Mouse (Mus musculus): ENCODE data around the gene Trim17.

Trim17 gene

GRCm38 (mm10) chr11:58954420-58955142 lies at the start of gene Trim17, which contains the start of gene Hist3h2a:
Gene Trim17, plus strand, starts transcription at chr11:58954685.
Gene Hist3h2a, plus strand, starts transcription at chr11:58954685.
- peak; percentile 92 for DNase-seq (ENCODE audit: low spot score)

GRCm38 (mm10) chr11:58904838-58905237 lies 49.6 kb upstream of the Trim17 start:
- peak; percentile 14 for DNase-seq (ENCODE audit: low spot score)

GRCm38 (mm10) chr11:58913776-58914175 lies 40.7 kb upstream of the Trim17 start:
- DNase-seq (ENCODE audit: low spot score): no peak

GRCm38 (mm10) chr11:58914461-58915028 lies 39.9 kb upstream of the Trim17 start:
- no peak for DNase-seq (ENCODE audit: low spot score)

- peak; percentile 72 for DNase-seq (ENCODE audit: low spot score)
These were observed 37.4 kb upstream of the Trim17 start for GRCm38 (mm10) chr11:58916879-58917744.

GRCm38 (mm10) chr11:58917745-58918366 lies 36.6 kb upstream of the Trim17 start, which contains the start of gene Btnl10:
Gene Btnl10, plus strand, starts transcription at chr11:58917908.
- DNase-seq (ENCODE audit: low spot score): no peak

GRCm38 (mm10) chr11:58918759-58919158 lies 35.7 kb upstream of the Trim17 start:
- no peak for DNase-seq (ENCODE audit: low spot score)

GRCm38 (mm10) chr11:58922420-58922819 lies 32.1 kb upstream of the Trim17 start:
- no peak for DNase-seq (ENCODE audit: low spot score)

- no peak for DNase-seq (ENCODE audit: low spot score)
These were observed 27.8 kb upstream of the Trim17 start for GRCm38 (mm10) chr11:58926651-58927050.

GRCm38 (mm10) chr11:58927053-58927452 lies 27.4 kb upstream of the Trim17 start:
- DNase-seq (ENCODE audit: low spot score): no peak

GRCm38 (mm10) chr11:58927790-58928651 lies 26.5 kb upstream of the Trim17 start:
- DNase-seq (ENCODE audit: low spot score): peak; percentile 87

- no peak for DNase-seq (ENCODE audit: low spot score)
These were observed 25.4 kb upstream of the Trim17 start for GRCm38 (mm10) chr11:58929055-58929454.

GRCm38 (mm10) chr11:58929641-58930040 lies 24.8 kb upstream of the Trim17 start:
- no peak for DNase-seq (ENCODE audit: low spot score)

- DNase-seq (ENCODE audit: low spot score): no peak
These were observed 24.2 kb upstream of the Trim17 start for GRCm38 (mm10) chr11:58930254-58930653.

- DNase-seq (ENCODE audit: low spot score): peak; percentile 22
These were observed 22.9 kb upstream of the Trim17 start for GRCm38 (mm10) chr11:58931576-58931975.

GRCm38 (mm10) chr11:58937909-58938308 lies 16.6 kb upstream of the Trim17 start:
- no peak for DNase-seq (ENCODE audit: low spot score)

GRCm38 (mm10) chr11:58938322-58939087 lies 16.0 kb upstream of the Trim17 start, which contains the start of gene Rnf187:
Gene Rnf187, minus strand, starts transcription at chr11:58938916.
- DNase-seq (ENCODE audit: low spot score): peak; percentile 85

GRCm38 (mm10) chr11:58939088-58939439 lies 15.4 kb upstream of the Trim17 start:
- no peak for DNase-seq (ENCODE audit: low spot score)

- no peak for DNase-seq (ENCODE audit: low spot score)
These were observed 10.3 kb upstream of the Trim17 start for GRCm38 (mm10) chr11:58944136-58944535.

GRCm38 (mm10) chr11:58947306-58947705 lies 7.2 kb upstream of the Trim17 start:
- DNase-seq (ENCODE audit: low spot score): no peak

Data from T-cell, adult 2 months (primary cell).